Mouse (Mus musculus): ENCODE results near the gene Ttyh1.

- TF ChIP-seq POLR2A (IDR thresholded peaks at IDR 0.05; ENCODE audit: insufficient read depth, low read depth, low read length) (peak; percentile 37; the same call in 1 of the 2 replicates), CTCF (IDR thresholded peaks at IDR 0.05; ENCODE audit: insufficient read depth, low read depth, low read length) (peak; percentile 92)
Observed at GRCm38 (mm10) chr7:4119344-4119902, at the start of gene Ttyh1.
